Mouse (Mus musculus) embryonic facial prominence, embryonic 10.5 days (tissue): ENCODE measurements around the gene Odf3b. TPM values are rescaled to one million over a fixed set of nuclear protein-coding genes. Genes with fewer than 3 reads are reported as not detected.
A peak's percentile ranks its signal among the peaks of the same experiment; 100 is the strongest.

ENCODE experiments used
- DNase-seq: peaks from one replicate; pipeline ENCODE4 v3.0.0-alpha.2; 2017; ENCODE audit warnings: low spot score
- H3K27ac ChIP-seq: fragments of 300-500 bp; sonication (generic); replicated peaks from 2 replicates; pipeline ENCODE4 v1.5.1; 2016; ENCODE audit warnings: mild to moderate bottlenecking
- H3K27me3 ChIP-seq: fragments of 300-500 bp; sonication (generic); replicated peaks from 2 replicates; pipeline ENCODE4 v1.6.1; 2016; ENCODE audit warnings: low read depth, mild to moderate bottlenecking; ENCODE audit not compliant: poor library complexity, severe bottlenecking
- H3K36me3 ChIP-seq: fragments of 300-500 bp; sonication (generic); replicated peaks from 2 replicates; pipeline ENCODE4 v1.6.1; 2016; ENCODE audit warnings: mild to moderate bottlenecking, moderate library complexity
- H3K4me1 ChIP-seq: fragments of 300-500 bp; sonication (generic); 2 replicates; pipeline ENCODE4 v1.6.1; 2016
- H3K4me3 ChIP-seq: fragments of 300-500 bp; sonication (generic); 2 replicates; pipeline ENCODE4 v1.5.1; 2016; ENCODE audit warnings: mild to moderate bottlenecking, moderate library complexity
- H3K9me3 ChIP-seq: fragments of 300-500 bp; sonication (generic); 2 replicates; pipeline ENCODE4 v1.6.1; 2016; ENCODE audit warnings: mild to moderate bottlenecking
- WGBS: fragments of 180-500 bp; shearing (Covaris S2); methylation state at CpG from one replicate; pipeline ENCODE4 v1.1.7; 2016; 5-methylcytosine and 5-hydroxymethylcytosine counted together
- polyA plus RNA-seq: library from polyadenylated mRNA; unstranded; fragments of >200 nt; fragmentation: Nextera tagmentation; extraction: Ambion mirVana; gene quantifications from 2 replicates; pipeline ENCODE4 v1.2.1, GENCODE M21; 2016

Gene Odf3b
- polyA plus RNA-seq, 1 experiment from 2014 or later, result 0.40 TPM

GRCm38 (mm10) chr15:89398146-89398545 lies 19.1 kb upstream of the Odf3b start:
- 80% methylated on average over 2 of the region's 2 CpGs for WGBS
- H3K27ac ChIP-seq, result no peak overlapping the region
- H3K36me3 ChIP-seq, result no peaks in the 10 kb centered on the region
- no peaks in the 10 kb centered on the region for H3K4me1 ChIP-seq
- no peaks in the 10 kb centered on the region for H3K9me3 ChIP-seq
- no peak for DNase-seq
- H3K27me3 ChIP-seq, result no peaks in the 10 kb centered on the region
- H3K4me3 ChIP-seq, result no peak overlapping the region

DNA sequence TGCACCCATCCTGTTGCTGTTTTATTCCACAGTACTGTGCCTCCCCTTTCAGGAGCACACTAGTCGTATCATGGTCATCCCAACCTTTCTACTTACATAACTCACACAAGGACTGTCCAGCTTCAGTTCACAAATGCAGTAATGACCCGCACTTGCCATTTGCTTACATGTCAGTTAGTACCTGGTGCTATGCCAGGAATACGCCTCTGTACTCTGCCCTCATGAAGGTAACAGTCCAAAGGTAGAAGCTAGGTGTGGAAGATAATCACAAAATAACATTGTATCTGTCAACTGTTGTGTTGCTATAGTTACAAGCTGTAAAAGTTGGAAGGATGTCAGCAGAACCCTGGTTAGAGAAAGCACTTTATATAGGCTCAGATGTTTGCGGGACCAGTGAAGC lies 17.8 kb upstream of the Odf3b start:
- Histone ChIP-seq H3K4me1 (no peaks in the 10 kb centered on the region), H3K4me3 (no peak overlapping the region), H3K9me3 (no peaks in the 10 kb centered on the region), H3K27ac (no peak overlapping the region), H3K36me3 (no peaks in the 10 kb centered on the region), H3K27me3 (no peaks in the 10 kb centered on the region)
- no peak for DNase-seq
- 87% methylated on average over 4 of the region's 4 CpGs for WGBS

GRCm38 (mm10) chr15:89390081-89390480 lies 11.0 kb upstream of the Odf3b start:
- H3K9me3 ChIP-seq, result no peaks in the 10 kb centered on the region
- WGBS, result 93% methylated on average over 10 of the region's 10 CpGs
- DNase-seq, result no peak

GRCm38 (mm10) chr15:89387127-89387526 lies 8.0 kb upstream of the Odf3b start:
- WGBS, result 40% methylated on average over 12 of the region's 12 CpGs
- no peak for DNase-seq
- Histone ChIP-seq H3K36me3 (no peaks in the 10 kb centered on the region), H3K27me3 (peaks cover 55% of the 10 kb centered on the region), H3K4me3 (no peak overlapping the region), H3K27ac (no peak overlapping the region), H3K9me3 (no peaks in the 10 kb centered on the region), H3K4me1 (0 out of 2 replicates have a peak, but pooled peaks cover 7% of the 10 kb centered on the region)

More at GRCm38 (mm10) chr15:89390081-89390480, 11.0 kb upstream of the Odf3b start:
- 0 out of 2 replicates have a peak, but pooled peaks cover under 1% of the 10 kb centered on the region for H3K4me1 ChIP-seq
- H3K36me3 ChIP-seq, result no peaks in the 10 kb centered on the region
- no peak overlapping the region for H3K4me3 ChIP-seq
- peaks cover 33% of the 10 kb centered on the region for H3K27me3 ChIP-seq
- H3K27ac ChIP-seq, result no peak overlapping the region

GRCm38 (mm10) chr15:89384617-89385016 lies 5.5 kb upstream of the Odf3b start, which contains the start of gene Klhdc7b:
Gene Klhdc7b, plus strand, starts transcription at chr15:89384917.
- peak within 1 kb of the TSS; percentile 24; the same call in 1 of the 2 replicates for H3K27ac ChIP-seq
- H3K4me3 ChIP-seq, result no peak within 1 kb of the TSS
- no peaks in the 10 kb centered on the region for H3K36me3 ChIP-seq
- H3K4me1 ChIP-seq, result 0 out of 2 replicates have a peak, but pooled peaks cover 7% of the 10 kb centered on the region
- DNase-seq, result no peak
- H3K9me3 ChIP-seq, result no peaks in the 10 kb centered on the region
- peaks cover 80% of the 10 kb centered on the region for H3K27me3 ChIP-seq
- 85% methylated on average over 7 of the region's 7 CpGs for WGBS

DNA sequence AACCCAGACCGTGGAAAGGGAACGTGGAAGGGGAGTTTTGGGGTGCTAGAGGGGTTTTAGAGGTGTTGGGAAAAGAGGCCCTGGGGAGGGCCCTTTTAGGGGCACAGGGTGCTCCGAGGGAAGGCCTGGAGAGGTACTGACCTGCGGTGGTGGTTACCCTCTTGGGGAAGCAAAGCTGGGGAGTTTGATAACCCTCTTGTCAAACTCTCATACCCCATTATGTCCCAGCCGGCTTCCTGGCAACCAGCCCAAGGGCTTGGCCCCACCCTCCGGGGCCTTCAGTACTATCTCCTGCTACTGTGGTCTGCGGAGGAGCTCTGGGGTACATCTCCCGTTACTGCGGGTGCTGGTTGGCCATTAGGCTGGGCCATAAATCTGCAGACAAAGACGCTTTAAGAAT lies 347 bp upstream of the Odf3b start:
- H3K9me3 ChIP-seq, result no peaks in the 10 kb centered on the region
- 11% methylated on average over 10 of the region's 10 CpGs for WGBS
- H3K4me1 ChIP-seq, result peaks cover 36% of the 10 kb centered on the region
- H3K27me3 ChIP-seq, result peaks cover 91% of the 10 kb centered on the region
- H3K4me3 ChIP-seq, result peak overlapping the region; percentile 53
- DNase-seq, result peak; percentile 34
- H3K36me3 ChIP-seq, result no peaks in the 10 kb centered on the region
- no peak overlapping the region for H3K27ac ChIP-seq

DNA sequence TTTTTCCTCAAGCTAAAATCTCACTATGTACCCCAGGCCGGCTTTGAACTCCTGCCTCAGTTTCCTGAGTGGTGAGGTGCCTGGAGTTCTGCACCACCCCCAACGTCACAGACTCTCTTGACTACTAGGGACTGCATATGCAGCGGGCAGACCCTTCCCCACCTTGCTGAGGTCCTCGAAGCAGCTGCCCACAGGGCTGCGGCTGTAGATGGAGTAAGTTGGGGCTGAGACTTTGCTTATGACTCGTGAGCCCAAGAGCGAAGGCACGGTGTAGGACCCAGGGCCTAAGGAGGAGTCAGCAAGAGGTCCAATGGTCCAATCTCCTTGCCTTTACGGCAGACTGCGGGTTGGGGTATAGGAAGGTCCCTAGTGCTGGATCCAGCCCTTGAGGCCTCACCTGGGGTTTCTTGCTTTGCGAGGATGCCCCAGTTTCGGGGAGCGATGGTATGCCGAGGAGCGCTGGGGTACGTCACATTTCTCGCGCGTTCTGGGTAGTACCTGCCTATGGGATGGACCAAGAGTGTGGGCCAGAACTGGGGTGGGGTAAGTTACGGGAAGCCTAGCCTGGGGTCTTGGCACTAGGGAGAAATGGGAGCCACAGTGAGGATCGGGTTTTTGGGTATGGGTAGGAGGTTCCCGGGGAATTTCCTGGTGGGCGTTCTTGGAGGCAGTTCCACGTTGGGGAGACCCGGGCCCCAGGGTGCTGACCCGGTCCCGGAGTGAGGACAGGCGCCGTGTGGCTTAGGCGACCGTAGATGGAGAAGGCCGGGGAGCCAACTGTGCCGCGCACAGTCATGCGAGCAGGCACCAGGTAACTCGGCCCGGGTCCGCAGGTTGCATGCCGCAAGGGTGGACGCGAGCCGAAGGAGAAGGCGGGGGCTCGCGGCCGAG lies 899 bp downstream of the Odf3b start:
- peak overlapping the region; percentile 53 for H3K4me3 ChIP-seq
- peaks cover 47% of the 10 kb centered on the region for H3K4me1 ChIP-seq
- peak; percentile 25 for DNase-seq
- H3K9me3 ChIP-seq, result no peaks in the 10 kb centered on the region
- H3K27ac ChIP-seq, result peak overlapping the region; percentile 36; the same call in 1 of the 2 replicates
- peaks cover 85% of the 10 kb centered on the region for H3K27me3 ChIP-seq
- WGBS, result 10% methylated on average over 46 of the region's 46 CpGs
- H3K36me3 ChIP-seq, result no peaks in the 10 kb centered on the region

GRCm38 (mm10) chr15:89377362-89377761 lies 1.7 kb downstream of the Odf3b start:
- Histone ChIP-seq H3K9me3 (no peaks in the 10 kb centered on the region), H3K27me3 (peaks cover 79% of the 10 kb centered on the region), H3K36me3 (peaks cover 6% of the 10 kb centered on the region), H3K4me3 (peak overlapping the region; percentile 32), H3K27ac (no peak overlapping the region), H3K4me1 (peaks cover 55% of the 10 kb centered on the region)
- DNase-seq, result peak; percentile 37
- 5% methylated on average over 18 of the region's 18 CpGs for WGBS

DNA sequence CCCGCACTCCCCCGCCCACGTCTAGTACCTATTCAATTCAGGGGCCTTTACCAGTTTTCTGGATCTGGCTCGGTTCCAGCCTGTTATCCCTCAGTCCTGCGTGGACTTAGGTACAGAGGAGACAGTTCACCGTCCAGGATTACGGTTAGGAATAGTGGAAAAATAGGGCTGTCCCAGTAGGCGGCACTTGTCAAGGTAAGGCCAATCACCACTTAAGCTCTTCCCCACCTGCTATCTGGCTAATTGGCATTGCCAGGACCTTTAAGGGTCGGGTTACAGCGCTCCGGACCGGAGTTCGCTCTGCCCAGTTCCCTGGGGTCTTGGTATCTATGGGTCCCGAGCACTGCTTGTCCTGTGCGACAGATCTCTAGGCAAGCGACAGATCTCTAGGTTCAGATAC lies 2.1 kb downstream of the Odf3b start, which contains the start of gene Tymp:
TSS of gene Tymp (minus strand) at position 83 of the 400 bp plus-strand sequence.
- H3K4me1 ChIP-seq, result peaks cover 59% of the 10 kb centered on the region
- DNase-seq, result no peak
- WGBS, result 15% methylated on average over 16 of the region's 16 CpGs
- peak within 1 kb of the TSS; percentile 32 for H3K4me3 ChIP-seq
- H3K9me3 ChIP-seq, result no peaks in the 10 kb centered on the region
- peaks cover 10% of the 10 kb centered on the region for H3K36me3 ChIP-seq
- no peak within 1 kb of the TSS for H3K27ac ChIP-seq
- peaks cover 74% of the 10 kb centered on the region for H3K27me3 ChIP-seq

DNA sequence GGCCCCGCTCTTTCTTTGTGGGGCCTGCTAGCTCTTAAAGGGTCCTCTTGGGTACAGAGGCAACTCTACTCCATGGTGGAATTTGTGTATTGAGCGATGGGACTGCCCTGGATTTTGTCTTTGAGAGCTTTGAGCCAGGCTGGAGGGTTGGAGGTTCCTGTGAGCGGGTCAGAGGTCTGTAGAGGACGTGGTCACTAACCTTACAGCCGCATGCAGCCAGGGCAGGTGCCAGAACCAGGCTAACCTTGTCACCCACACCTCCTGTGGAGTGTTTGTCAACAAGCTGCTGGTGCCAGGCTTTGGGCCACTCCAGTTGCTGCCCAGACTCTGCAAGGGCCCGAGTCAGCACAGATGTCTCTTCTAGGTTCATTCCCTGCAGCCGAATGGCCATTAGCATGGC lies 3.0 kb downstream of the Odf3b start:
- H3K27ac ChIP-seq, result no peak overlapping the region
- DNase-seq, result no peak
- peaks cover 19% of the 10 kb centered on the region for H3K36me3 ChIP-seq
- no peak overlapping the region for H3K4me3 ChIP-seq
- H3K9me3 ChIP-seq, result no peaks in the 10 kb centered on the region
- H3K4me1 ChIP-seq, result peaks cover 60% of the 10 kb centered on the region
- 82% methylated on average over 7 of the region's 7 CpGs for WGBS
- peaks cover 65% of the 10 kb centered on the region for H3K27me3 ChIP-seq

- Histone ChIP-seq H3K4me3 (peak overlapping the region; percentile 73), H3K27me3 (peaks cover 55% of the 10 kb centered on the region), H3K27ac (no peak overlapping the region), H3K9me3 (no peaks in the 10 kb centered on the region), H3K36me3 (peaks cover 30% of the 10 kb centered on the region), H3K4me1 (peaks cover 60% of the 10 kb centered on the region)
- WGBS, result 92% methylated on average over 17 of the region's 17 CpGs
- no peak for DNase-seq
These were observed 4.1 kb downstream of the Odf3b start for GRCm38 (mm10) chr15:89374801-89375534.

- Histone ChIP-seq H3K9me3 (no peaks in the 10 kb centered on the region), H3K4me3 (peak overlapping the region; percentile 73), H3K27ac (peak overlapping the region; percentile 94), H3K27me3 (peaks cover 48% of the 10 kb centered on the region), H3K36me3 (peaks cover 36% of the 10 kb centered on the region), H3K4me1 (peaks cover 58% of the 10 kb centered on the region)
- no peak for DNase-seq
- 46% methylated on average over 9 of the region's 9 CpGs for WGBS
These were observed 4.7 kb downstream of the Odf3b start for GRCm38 (mm10) chr15:89374340-89374739.
